Mouse (Mus musculus) embryonic facial prominence, embryonic 11.5 days (tissue): ENCODE data around the gene Rsrc2. TPM values are rescaled to one million over a fixed set of nuclear protein-coding genes. Genes with fewer than 3 reads are reported as not detected.
"Not testable (repeated sequence)": the region's sequence is repeated elsewhere in the genome, so short reads cannot be mapped to it uniquely, and the experiment has no call there.

Source experiments
- ATAC-seq: fragments of 200-750 bp; cut with Nextera tagmentation; replicated peaks from 2 replicates; pipeline ENCODE4 v1.8.0; 2017; ENCODE audit warnings: low read depth; ENCODE audit not compliant: insufficient number of reproducible peaks, low FRiP score, low TSS enrichment
- DNase-seq: peaks from one replicate; pipeline ENCODE4 v3.0.0-alpha.2; 2015; ENCODE audit warnings: low spot score
- H3K27ac ChIP-seq: fragments of 300-500 bp; sonication (generic); replicated peaks from 2 replicates; pipeline ENCODE4 v1.5.1; 2014; ENCODE audit warnings: mild to moderate bottlenecking, low read depth, low read length, control low read depth
- H3K27me3 ChIP-seq: fragments of 300-500 bp; sonication (generic); 2 replicates; pipeline ENCODE4 v1.6.1; 2014; ENCODE audit warnings: mild to moderate bottlenecking, low read length, moderate library complexity, mixed read lengths; ENCODE audit not compliant: control insufficient read depth, insufficient read depth
- H3K36me3 ChIP-seq: fragments of 300-500 bp; sonication (generic); replicated peaks from 2 replicates; pipeline ENCODE4 v1.6.1; 2014; ENCODE audit warnings: low read depth, mild to moderate bottlenecking, low read length, moderate library complexity, mixed read lengths; ENCODE audit not compliant: control insufficient read depth, insufficient read depth
- H3K4me1 ChIP-seq: fragments of 300-500 bp; sonication (generic); 2 replicates; pipeline ENCODE4 v1.6.1; 2014; ENCODE audit warnings: low read length, mixed read lengths; ENCODE audit not compliant: control insufficient read depth, insufficient read depth
- H3K4me2 ChIP-seq: fragments of 300-500 bp; sonication (generic); 2 replicates; pipeline ENCODE4 v1.6.1; 2014; ENCODE audit warnings: low read depth, mild to moderate bottlenecking, control low read depth, low read length, moderate library complexity
- H3K4me3 ChIP-seq: fragments of 300-500 bp; sonication (generic); 2 replicates; pipeline ENCODE4 v1.5.1; 2014; ENCODE audit warnings: low read depth, low read length, control low read depth
- H3K9ac ChIP-seq: fragments of 300-500 bp; sonication (generic); replicated peaks from 2 replicates; pipeline ENCODE4 v1.6.1; 2014; ENCODE audit warnings: mild to moderate bottlenecking, control low read depth, low read length
- H3K9me3 ChIP-seq: fragments of 300-500 bp; sonication (generic); replicated peaks from 2 replicates; pipeline ENCODE4 v1.6.1; 2016; ENCODE audit warnings: mild to moderate bottlenecking, low read length, inconsistent platforms, mixed read lengths; ENCODE audit not compliant: control insufficient read depth
- WGBS: fragments of 180-500 bp; shearing (Covaris S2); extraction: QIAGEN DNeasy Blood & Tissue Kit; methylation state at CpG from one replicate; pipeline ENCODE4 v1.1.7; 2014; 5-methylcytosine and 5-hydroxymethylcytosine counted together
- polyA plus RNA-seq: library from polyadenylated mRNA; unstranded; fragments of >200 nt; fragmentation: Nextera tagmentation; extraction: Ambion mirVana; gene quantifications from 2 replicates; pipeline ENCODE4 v1.2.1, GENCODE M21; 2014

The Rsrc2 gene
- 156 and 176 TPM in 2 replicates for polyA plus RNA-seq

DNA sequence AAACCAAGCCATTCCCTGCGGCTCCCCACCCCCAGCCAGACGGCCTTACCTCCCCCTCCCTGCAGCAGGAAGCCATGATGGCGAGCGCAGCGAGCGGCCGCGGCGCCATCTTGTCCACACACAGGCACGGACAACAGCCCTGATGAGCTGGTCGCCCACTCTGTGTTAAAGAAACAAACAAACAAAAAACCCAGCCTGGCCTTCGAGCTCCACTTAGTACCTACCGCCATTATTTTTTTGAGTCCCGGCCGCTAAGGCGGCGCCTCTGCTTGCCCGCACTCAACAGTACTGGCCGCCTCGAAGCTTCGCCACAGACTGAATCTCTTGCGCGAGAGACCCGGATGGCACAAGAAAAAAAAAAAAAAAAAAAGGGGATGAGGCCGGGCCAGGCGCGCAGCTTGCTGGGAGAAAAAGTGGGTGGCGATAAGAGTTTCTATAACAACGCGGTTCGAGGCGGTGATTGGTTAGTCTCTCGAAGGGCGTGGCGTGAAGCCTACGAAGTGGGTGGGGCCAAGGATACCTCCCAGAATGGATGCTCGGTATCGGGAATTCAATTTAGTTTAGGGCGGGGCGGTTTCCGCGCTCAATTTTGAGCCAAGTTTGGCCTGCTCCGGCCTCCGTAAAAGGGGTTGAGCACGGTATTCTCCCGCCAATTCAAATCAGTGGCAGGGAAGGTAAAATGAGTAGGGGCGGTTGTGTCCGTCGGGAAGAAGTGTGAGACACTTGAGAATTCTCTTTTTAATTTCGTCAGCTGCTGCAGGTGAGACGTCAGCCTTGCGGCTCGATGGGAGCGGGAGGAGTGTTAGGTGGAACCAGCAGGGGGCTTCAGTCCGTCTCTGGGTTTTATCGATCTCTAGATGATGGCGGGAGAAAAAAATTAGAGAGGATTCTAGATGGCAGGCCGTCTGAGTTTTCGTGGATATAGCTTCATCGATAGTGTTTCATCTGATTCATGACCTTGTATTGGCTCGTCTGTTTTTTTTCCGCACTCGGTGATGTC is at the start of gene Rsrc2, which contains the start of gene Kntc1:
TSS of gene Rsrc2 (minus strand) at position 350 of the 1,000 bp plus-strand sequence.
TSS of gene Kntc1 (plus strand) at position 652 of the 1,000 bp plus-strand sequence.
- no peaks in the 10 kb centered on the region for H3K27me3 ChIP-seq
- 0 out of 2 replicates have a peak, but pooled peaks cover 2% of the 10 kb centered on the region for H3K36me3 ChIP-seq
- H3K4me1 ChIP-seq: no peaks in the 10 kb centered on the region
- ATAC-seq: peak; percentile 94
- under 1% methylated on average over 63 of the region's 63 CpGs for WGBS
- H3K4me2 ChIP-seq: peak within 1 kb of the TSS; percentile 56
- H3K4me3 ChIP-seq: peak within 1 kb of the TSS; percentile 75
- peak within 1 kb of the TSS; percentile 84 for H3K9ac ChIP-seq
- no peaks in the 10 kb centered on the region for H3K9me3 ChIP-seq
- peak within 1 kb of the TSS; percentile 95 for H3K27ac ChIP-seq
- peak; percentile 100 for DNase-seq

- Histone ChIP-seq H3K4me1 (no peaks in the 10 kb centered on the region), H3K9ac (no peak overlapping the region), H3K9me3 (no peaks in the 10 kb centered on the region), H3K27me3 (no peaks in the 10 kb centered on the region), H3K4me2 (no peak overlapping the region), H3K27ac (no peak overlapping the region), H3K4me3 (no peak overlapping the region), H3K36me3 (peaks cover 3% of the 10 kb centered on the region)
- DNase-seq (no peak), ATAC-seq (no peak)
- 92% methylated on average over 2 of the region's 2 CpGs for WGBS
These were observed 43.9 kb upstream of the Rsrc2 start for GRCm38 (mm10) chr5:123793081-123793480.

DNA sequence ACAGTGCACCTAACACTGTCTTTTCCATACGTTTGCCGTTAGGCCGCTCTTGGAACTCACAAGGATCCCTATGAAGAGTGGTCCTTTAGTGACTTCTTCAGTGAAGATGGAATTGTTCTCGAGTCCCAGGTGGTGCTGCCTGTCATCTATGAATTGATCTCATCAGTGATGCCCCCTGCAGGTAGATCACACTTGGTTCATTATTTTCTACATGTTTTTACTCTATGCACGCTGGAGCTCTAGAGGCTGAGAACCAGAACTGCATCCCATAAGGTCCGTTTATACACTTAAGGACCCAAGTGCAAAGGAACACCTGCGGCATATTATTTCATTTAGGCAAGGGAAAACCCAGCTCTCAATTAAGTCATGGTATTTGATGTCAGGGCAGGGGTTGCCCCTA is 39.8 kb upstream of the Rsrc2 start:
- ATAC-seq: no peak
- WGBS: 89% methylated on average over 7 of the region's 7 CpGs

GRCm38 (mm10) chr5:123781864-123782263 is 32.6 kb upstream of the Rsrc2 start:
- Histone ChIP-seq H3K27me3 (no peaks in the 10 kb centered on the region), H3K9ac (no peak overlapping the region), H3K27ac (no peak overlapping the region), H3K4me3 (no peak overlapping the region), H3K4me2 (no peak overlapping the region), H3K4me1 (no peaks in the 10 kb centered on the region), H3K36me3 (peaks cover 4% of the 10 kb centered on the region), H3K9me3 (no peaks in the 10 kb centered on the region)
- ATAC-seq (no peak), DNase-seq (no peak)
- WGBS: 90% methylated on average over 4 of the region's 4 CpGs

More for the DNA sequence above, 39.8 kb upstream of the Rsrc2 start:
- H3K36me3 ChIP-seq: peaks cover 5% of the 10 kb centered on the region
- H3K27me3 ChIP-seq: no peaks in the 10 kb centered on the region
- no peak for DNase-seq
- H3K27ac ChIP-seq: no peak overlapping the region
- no peaks in the 10 kb centered on the region for H3K9me3 ChIP-seq
- H3K4me2 ChIP-seq: no peak overlapping the region
- H3K4me1 ChIP-seq: no peaks in the 10 kb centered on the region
- H3K4me3 ChIP-seq: no peak overlapping the region
- H3K9ac ChIP-seq: no peak overlapping the region

DNA sequence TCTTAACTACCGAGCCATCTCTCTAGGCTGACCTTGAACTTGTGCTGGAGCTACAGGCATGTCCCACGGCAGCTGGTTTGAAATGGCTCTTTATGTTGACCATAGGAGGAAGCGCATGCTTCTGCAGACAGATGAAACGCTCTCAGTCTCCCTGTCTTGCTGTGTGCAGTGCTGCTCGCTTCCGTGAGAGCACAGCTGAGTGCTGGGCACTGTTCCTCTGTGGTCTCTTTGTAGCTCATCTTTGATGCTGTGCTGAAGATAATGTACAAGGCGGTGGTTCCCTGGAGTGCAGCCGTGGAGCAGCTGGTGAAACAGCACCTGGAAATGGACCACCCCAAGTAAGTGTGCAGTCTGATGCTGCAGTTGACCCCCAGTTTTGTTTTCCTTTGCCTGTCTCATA is 31.5 kb upstream of the Rsrc2 start:
- no peak overlapping the region for H3K27ac ChIP-seq
- H3K4me1 ChIP-seq: no peaks in the 10 kb centered on the region
- no peaks in the 10 kb centered on the region for H3K9me3 ChIP-seq
- no peak for ATAC-seq
- no peak overlapping the region for H3K4me3 ChIP-seq
- WGBS: 88% methylated on average over 8 of the region's 8 CpGs
- no peak overlapping the region for H3K9ac ChIP-seq
- no peaks in the 10 kb centered on the region for H3K27me3 ChIP-seq
- no peak for DNase-seq
- no peak overlapping the region for H3K4me2 ChIP-seq
- peaks cover 3% of the 10 kb centered on the region for H3K36me3 ChIP-seq

DNA sequence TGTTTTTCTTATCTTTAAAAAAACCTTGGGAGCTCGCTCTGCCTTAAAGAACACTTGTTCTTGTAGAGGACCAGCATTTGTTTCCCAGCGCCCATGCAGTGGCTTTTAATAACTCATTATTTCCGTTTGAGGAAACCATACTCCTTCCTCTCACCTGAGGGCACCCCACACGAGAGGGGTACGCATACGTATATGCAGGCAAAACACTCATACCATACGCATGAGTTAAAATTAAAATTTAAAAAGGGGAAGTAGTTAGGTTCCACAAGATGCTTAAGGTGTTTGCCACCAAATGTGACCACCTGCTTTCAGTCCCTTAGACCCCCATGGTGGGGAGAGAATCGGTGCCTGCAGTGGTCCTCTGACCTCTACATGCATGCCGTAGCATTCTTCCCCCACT is 24.2 kb upstream of the Rsrc2 start:
- no peak for ATAC-seq
- WGBS: 92% methylated on average over 9 of the region's 9 CpGs
- Histone ChIP-seq H3K27me3 (no peaks in the 10 kb centered on the region), H3K4me1 (no peaks in the 10 kb centered on the region), H3K9ac (no peak overlapping the region), H3K36me3 (peaks cover 2% of the 10 kb centered on the region), H3K9me3 (no peaks in the 10 kb centered on the region), H3K4me3 (no peak overlapping the region), H3K27ac (no peak overlapping the region), H3K4me2 (no peak overlapping the region)
- no peak for DNase-seq

DNA sequence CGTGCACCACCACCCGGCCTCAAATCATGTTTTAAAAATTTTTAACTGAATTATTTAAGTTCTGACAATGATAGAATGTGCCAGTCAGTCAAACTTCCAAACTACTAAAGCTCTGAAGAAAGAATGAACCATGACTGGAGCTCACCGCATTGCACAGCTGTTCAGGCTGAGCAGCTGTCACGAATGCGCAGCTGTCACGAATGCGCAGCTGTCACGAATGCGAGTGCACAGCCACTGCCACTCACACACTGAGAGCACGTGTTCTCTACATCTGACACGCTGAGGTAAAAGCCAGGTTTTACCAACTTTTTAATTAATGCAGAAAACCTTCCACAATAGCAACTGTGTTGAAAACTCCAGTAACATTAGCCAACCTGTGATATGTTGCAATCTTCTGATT is 17.2 kb upstream of the Rsrc2 start:
- H3K27me3 ChIP-seq, H3K4me3 ChIP-seq, ATAC-seq, H3K4me2 ChIP-seq, H3K36me3 ChIP-seq, H3K27ac ChIP-seq, DNase-seq, H3K9ac ChIP-seq, H3K9me3 ChIP-seq, H3K4me1 ChIP-seq: not testable (repeated sequence)
- 95% methylated on average over 11 of the region's 11 CpGs for WGBS

DNA sequence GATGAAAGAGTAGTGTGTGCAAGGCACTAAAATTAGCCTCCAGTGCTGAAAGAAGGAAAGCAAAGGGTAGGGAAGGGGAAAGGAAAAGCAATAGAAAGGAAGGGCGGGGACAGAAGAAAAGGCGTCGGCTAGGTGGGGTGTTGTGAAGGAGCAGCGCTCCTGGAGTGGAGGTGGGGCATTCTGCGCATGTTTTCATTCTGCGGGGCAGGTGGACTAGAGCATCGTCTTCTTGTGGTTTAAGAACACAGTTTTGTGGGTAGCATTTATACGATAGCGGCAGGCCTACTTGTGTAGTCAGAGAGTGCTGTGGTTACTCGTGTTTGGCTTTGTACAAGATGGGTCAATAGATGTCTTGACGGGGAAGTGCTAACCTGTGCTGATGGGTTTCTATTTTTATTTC is 16.3 kb upstream of the Rsrc2 start:
- 95% methylated on average over 11 of the region's 11 CpGs for WGBS
- no peak overlapping the region for H3K9ac ChIP-seq
- no peaks in the 10 kb centered on the region for H3K4me1 ChIP-seq
- H3K27me3 ChIP-seq: no peaks in the 10 kb centered on the region
- no peak for ATAC-seq
- H3K4me2 ChIP-seq: no peak overlapping the region
- H3K36me3 ChIP-seq: peaks cover 2% of the 10 kb centered on the region
- H3K9me3 ChIP-seq: no peaks in the 10 kb centered on the region
- DNase-seq: no peak
- no peak overlapping the region for H3K4me3 ChIP-seq
- no peak overlapping the region for H3K27ac ChIP-seq
